Mouse (Mus musculus): Measurements from ENCODE around the gene Kras.

GRCm38 (mm10) chr6:145255952-145256700 lies 6.1 kb upstream of the Kras start:
- TF ChIP-seq GATA1 (IDR thresholded peaks at IDR 0.05; ENCODE audit: borderline replicate concordance, low read length) (no peak), FLI1 (IDR thresholded peaks at IDR 0.05; ENCODE audit: low read length) (no peak)

Measured in megakaryocyte, embryonic 14.5 days (primary cell).